Mouse (Mus musculus): ENCODE data around the gene Zfp839. TPM values are rescaled to one million over a fixed set of nuclear protein-coding genes. Genes with fewer than 3 reads are reported as not detected.
A peak's percentile ranks its signal among the peaks of the same experiment; 100 is the strongest.

Gene Zfp839
- total RNA-seq, 1 experiment: 5.4 TPM

- TF ChIP-seq MAFK (IDR thresholded peaks at IDR 0.05; ENCODE audit: insufficient read depth, low read depth, low read length) (peak; percentile 92), ZNF384 (IDR thresholded peaks at IDR 0.05; ENCODE audit: low read depth, low read length) (no peak), CHD2 (IDR thresholded peaks at IDR 0.05; ENCODE audit: low read depth, low read length) (no peak)
- Histone ChIP-seq H3K9ac (ENCODE audit: insufficient read depth, low read depth, low read length, poor library complexity, severe bottlenecking) (peak overlapping the region; percentile 56), H3K4me3 (ENCODE audit: insufficient read depth in 1 of 2, low read depth in 1 of 2, low read length in 2 of 2, poor library complexity in 1 of 2, severe bottlenecking in 1 of 2) (peak overlapping the region; percentile 69 to 78), H3K9me3 (ENCODE audit: control insufficient read depth, insufficient read depth, low read depth, low read length) (no peaks in the 10 kb centered on the region), H3K4me1 (ENCODE audit: control insufficient read depth in 2 of 2, insufficient read depth in 2 of 2, low read length in 2 of 2, poor library complexity in 1 of 2) (peaks cover 0 to 5% of the 10 kb centered on the region in 2 experiments; a peak in 2 of 4 replicates), H3K36me3 (ENCODE audit: control insufficient read depth, insufficient read depth, low read length, poor library complexity, severe bottlenecking) (no peaks in the 10 kb centered on the region), H3K27ac (ENCODE audit: insufficient read depth, low read depth, low read length, poor library complexity, severe bottlenecking) (no peak overlapping the region)
- in situ Hi-C loops (cut with MboI; ENCODE audit: low sequenced_read_pairs in 2 of 2, unreplicated experiment in 2 of 2): loop anchor here (10.0 to 25.0 kb wide), 2 partner anchors 251 to 408 kb away; partner anchors contain the start of gene Ppp2r5c (in 1 of the 2)
- DNase-seq (ENCODE audit: low read depth, low spot score): peak; percentile 95
These were observed 4.7 kb upstream of the Zfp839 start for GRCm38 (mm10) chr12:110845131-110845880.

GRCm38 (mm10) chr12:110846191-110846765 is 3.8 kb upstream of the Zfp839 start:
- H3K9me3 ChIP-seq (ENCODE audit: control insufficient read depth, insufficient read depth, low read depth, low read length): no peaks in the 10 kb centered on the region
- in situ Hi-C loops (cut with MboI; ENCODE audit: low sequenced_read_pairs in 2 of 2, unreplicated experiment in 2 of 2): loop anchor here (10.0 to 25.0 kb wide), 2 partner anchors 251 to 409 kb away; partner anchors contain the start of gene Ppp2r5c (in 1 of the 2)
- TF ChIP-seq CHD2 (IDR thresholded peaks at IDR 0.05; ENCODE audit: low read depth, low read length): no peak
- no peak for TF ChIP-seq ZNF384 (IDR thresholded peaks at IDR 0.05; ENCODE audit: low read depth, low read length)
- no peak for TF ChIP-seq ZC3H11A (IDR thresholded peaks at IDR 0.05; ENCODE audit: borderline replicate concordance, low read depth, low read length)
- TF ChIP-seq MAFK (IDR thresholded peaks at IDR 0.05; ENCODE audit: insufficient read depth, low read depth, low read length): no peak
- no peak for TF ChIP-seq HCFC1 (IDR thresholded peaks at IDR 0.05; ENCODE audit: borderline replicate concordance, insufficient read depth, low read length)
- no peak overlapping the region for H3K9ac ChIP-seq (ENCODE audit: insufficient read depth, low read depth, low read length, poor library complexity, severe bottlenecking)
- DNase-seq (ENCODE audit: low read depth, low spot score): no peak
- peaks cover 0 to 6% of the 10 kb centered on the region in 2 experiments; a peak in 2 of 4 replicates for H3K4me1 ChIP-seq (ENCODE audit: control insufficient read depth in 2 of 2, insufficient read depth in 2 of 2, low read length in 2 of 2, poor library complexity in 1 of 2)
- no peak overlapping the region for H3K27ac ChIP-seq (ENCODE audit: insufficient read depth, low read depth, low read length, poor library complexity, severe bottlenecking)
- no peaks in the 10 kb centered on the region for H3K36me3 ChIP-seq (ENCODE audit: control insufficient read depth, insufficient read depth, low read length, poor library complexity, severe bottlenecking)
- peak overlapping the region in 1 of 2 experiments; percentile 46; a peak in 2 of 4 replicates for H3K4me3 ChIP-seq (ENCODE audit: insufficient read depth in 1 of 2, low read depth in 1 of 2, low read length in 2 of 2, poor library complexity in 1 of 2, severe bottlenecking in 1 of 2)

- Histone ChIP-seq H3K9ac (ENCODE audit: insufficient read depth, low read depth, low read length, poor library complexity, severe bottlenecking) (peak overlapping the region; percentile 82), H3K27ac (ENCODE audit: insufficient read depth, low read depth, low read length, poor library complexity, severe bottlenecking) (peak overlapping the region; percentile 15; the same call in 1 of the 2 replicates), H3K4me1 (ENCODE audit: control insufficient read depth in 2 of 2, insufficient read depth in 2 of 2, low read length in 2 of 2, poor library complexity in 1 of 2) (peaks cover 0 to 16% of the 10 kb centered on the region in 2 experiments; a peak in 3 of 4 replicates), H3K36me3 (ENCODE audit: control insufficient read depth, insufficient read depth, low read length, poor library complexity, severe bottlenecking) (peaks cover 5% of the 10 kb centered on the region; the same call in 1 of the 2 replicates), H3K4me3 (ENCODE audit: insufficient read depth in 1 of 2, low read depth in 1 of 2, low read length in 2 of 2, poor library complexity in 1 of 2, severe bottlenecking in 1 of 2) (peak overlapping the region; percentile 72 to 73), H3K9me3 (ENCODE audit: control insufficient read depth, insufficient read depth, low read depth, low read length) (no peaks in the 10 kb centered on the region)
- in situ Hi-C loops (cut with MboI; ENCODE audit: low sequenced_read_pairs in 2 of 2, unreplicated experiment in 2 of 2): no loop called here
- TF ChIP-seq HCFC1 (IDR thresholded peaks at IDR 0.05; ENCODE audit: borderline replicate concordance, insufficient read depth, low read length) (no peak), MAFK (IDR thresholded peaks at IDR 0.05; ENCODE audit: insufficient read depth, low read depth, low read length) (no peak), CHD2 (IDR thresholded peaks at IDR 0.05; ENCODE audit: low read depth, low read length) (no peak), ZNF384 (IDR thresholded peaks at IDR 0.05; ENCODE audit: low read depth, low read length) (no peak), ZC3H11A (IDR thresholded peaks at IDR 0.05; ENCODE audit: borderline replicate concordance, low read depth, low read length) (no peak)
- no peak for DNase-seq (ENCODE audit: low read depth, low spot score)
These were observed 840 bp downstream of the Zfp839 start for GRCm38 (mm10) chr12:110850929-110851256.

GRCm38 (mm10) chr12:110851414-110851813 is 1.4 kb downstream of the Zfp839 start:
- Histone ChIP-seq H3K27ac (ENCODE audit: insufficient read depth, low read depth, low read length, poor library complexity, severe bottlenecking) (no peak overlapping the region), H3K4me1 (ENCODE audit: control insufficient read depth in 2 of 2, insufficient read depth in 2 of 2, low read length in 2 of 2, poor library complexity in 1 of 2) (peaks cover 0 to 14% of the 10 kb centered on the region in 2 experiments; a peak in 3 of 4 replicates), H3K9me3 (ENCODE audit: control insufficient read depth, insufficient read depth, low read depth, low read length) (no peaks in the 10 kb centered on the region), H3K4me3 (ENCODE audit: insufficient read depth in 1 of 2, low read depth in 1 of 2, low read length in 2 of 2, poor library complexity in 1 of 2, severe bottlenecking in 1 of 2) (peak overlapping the region in 1 of 2 experiments; percentile 72; a peak in 2 of 4 replicates), H3K9ac (ENCODE audit: insufficient read depth, low read depth, low read length, poor library complexity, severe bottlenecking) (no peak overlapping the region), H3K36me3 (ENCODE audit: control insufficient read depth, insufficient read depth, low read length, poor library complexity, severe bottlenecking) (peaks cover 5% of the 10 kb centered on the region; the same call in 1 of the 2 replicates)
- TF ChIP-seq MAFK (IDR thresholded peaks at IDR 0.05; ENCODE audit: insufficient read depth, low read depth, low read length) (no peak), ZNF384 (IDR thresholded peaks at IDR 0.05; ENCODE audit: low read depth, low read length) (no peak), HCFC1 (IDR thresholded peaks at IDR 0.05; ENCODE audit: borderline replicate concordance, insufficient read depth, low read length) (no peak), ZC3H11A (IDR thresholded peaks at IDR 0.05; ENCODE audit: borderline replicate concordance, low read depth, low read length) (no peak), CHD2 (IDR thresholded peaks at IDR 0.05; ENCODE audit: low read depth, low read length) (no peak)
- in situ Hi-C loops (cut with MboI; ENCODE audit: low sequenced_read_pairs in 2 of 2, unreplicated experiment in 2 of 2): no loop called here
- DNase-seq (ENCODE audit: low read depth, low spot score): no peak

Measured in ES-E14 (cell line).